Mouse (Mus musculus) MEL (cell line): ENCODE measurements around the gene Ogfr. TPM values are rescaled to one million over a fixed set of nuclear protein-coding genes. Genes with fewer than 3 reads are reported as not detected.

ENCODE experiments used
- DNase-seq: peaks from one replicate; pipeline ENCODE4 v3.0.0; 2011; ENCODE audit warnings: low read depth, low spot score
- H3K27ac ChIP-seq: 2 replicates; pipeline ENCODE4 v1.5.1; 2012; ENCODE audit warnings: low read depth, mild to moderate bottlenecking, control low read depth, low read length, moderate library complexity; ENCODE audit not compliant: control insufficient read depth
- H3K27me3 ChIP-seq, 2 experiments: fragments of 150-350 bp in 1 of 2; sonication (generic) in 1 of 2; 2 replicates each; pipeline ENCODE4 v1.6.1; 2012; ENCODE audit warnings: low read length in 2 of 2, mild to moderate bottlenecking in 2 of 2, improper control_type of control experiment in 1 of 2, moderate library complexity in 1 of 2; ENCODE audit not compliant: insufficient read depth in 2 of 2, control insufficient read depth in 1 of 2
- H3K36me3 ChIP-seq, 2 experiments: 2 replicates each; pipeline ENCODE4 v1.6.1; 2012 to 2014; ENCODE audit warnings: low read length in 2 of 2, improper control_type of control experiment in 1 of 2, inconsistent platforms in 1 of 2, mild to moderate bottlenecking in 1 of 2; ENCODE audit not compliant: insufficient read depth in 2 of 2, control insufficient read depth in 1 of 2
- H3K4me1 ChIP-seq, 2 experiments: fragments of 150-350 bp in 1 of 2; sonication (generic) in 1 of 2; 2 replicates each; pipeline ENCODE4 v1.6.1; 2012; ENCODE audit warnings: low read length in 2 of 2, improper control_type of control experiment in 1 of 2, mild to moderate bottlenecking in 1 of 2; ENCODE audit not compliant: insufficient read depth in 2 of 2, control insufficient read depth in 1 of 2
- H3K4me3 ChIP-seq, 2 experiments: fragments of 150-350 bp in 1 of 2; sonication (generic) in 1 of 2; 2 replicates each; pipeline ENCODE4 v1.5.1; 2012; ENCODE audit warnings: low read depth in 2 of 2, low read length in 2 of 2, mild to moderate bottlenecking in 2 of 2, moderate library complexity in 2 of 2, control low read depth in 1 of 2, improper control_type of control experiment in 1 of 2; ENCODE audit not compliant: control insufficient read depth in 1 of 2, insufficient read depth in 1 of 2
- H3K79me2 ChIP-seq: 2 replicates; pipeline ENCODE4 v1.6.1; 2012; ENCODE audit warnings: mild to moderate bottlenecking, low read length, moderate library complexity; ENCODE audit not compliant: control insufficient read depth, poor library complexity, insufficient read depth
- H3K9ac ChIP-seq: 2 replicates; pipeline ENCODE4 v1.6.1; 2012; ENCODE audit warnings: low read depth, mild to moderate bottlenecking, control low read depth, low read length, moderate library complexity; ENCODE audit not compliant: control insufficient read depth, poor library complexity, severe bottlenecking
- H3K9me3 ChIP-seq: fragments of 150-350 bp; sonication (generic); replicated peaks from 2 replicates; pipeline ENCODE4 v1.6.1; 2012; ENCODE audit warnings: mild to moderate bottlenecking, low read length, improper control_type of control experiment, moderate library complexity; ENCODE audit not compliant: insufficient read depth
- BHLHE40 ChIP-seq: IDR thresholded peaks from 2 replicates; pipeline ENCODE4 v1.6.1; 2012; ENCODE audit warnings: low read depth, mild to moderate bottlenecking, inconsistent platforms, low read length, improper control_type of control experiment, borderline replicate concordance
- SIN3A ChIP-seq: IDR thresholded peaks from 2 replicates; pipeline ENCODE4 v1.6.1; 2012; ENCODE audit warnings: low read length, improper control_type of control experiment, inconsistent platforms
- USF2 ChIP-seq, 2 experiments: IDR thresholded peaks; 2 replicates each; pipeline ENCODE4 v1.6.1; 2011 to 2012; ENCODE audit warnings: improper control_type of control experiment in 2 of 2, low read length in 2 of 2, borderline replicate concordance in 1 of 2, inconsistent platforms in 1 of 2, low read depth in 1 of 2, mild to moderate bottlenecking in 1 of 2; ENCODE audit not compliant: insufficient read depth in 1 of 2
- ZNF384 ChIP-seq: IDR thresholded peaks from 2 replicates; pipeline ENCODE4 v1.6.1; 2012; ENCODE audit warnings: low read depth, mild to moderate bottlenecking, inconsistent platforms, low read length, improper control_type of control experiment
- polyA plus RNA-seq, 2 experiments: library from polyadenylated mRNA; stranded (reverse) in 1 of 2; unstranded in 1 of 2; fragments of >175 nt in 1 of 2; fragments of >200 nt in 1 of 2; gene quantifications; 2 replicates each; pipeline versions ENCODE4 v1.2.1 to v1.2.4; 2012; ENCODE audit warnings: low replicate concordance in 2 of 2, low read depth in 1 of 2; ENCODE audit not compliant: insufficient read length in 2 of 2, insufficient read depth in 1 of 2, missing spikeins in 1 of 2
- total RNA-seq: library from RNA; depleted of rRNA; stranded (reverse); fragments of 300-350 nt; gene quantifications from 2 replicates; pipeline ENCODE4 v1.2.3, GENCODE M21; 2012; rRNA removed

Gene Ogfr
- total and polyA plus RNA-seq, 3 experiments = 38.6 to 44.7 TPM; not detected in 1

GRCm38 (mm10) chr2:180641576-180642554, 52.8 kb downstream of the Ogfr start:
- Histone ChIP-seq H3K9ac (no peak overlapping the region), H3K27me3 (peaks cover 0 to 2% of the 10 kb centered on the region in 2 experiments; a peak in 2 of 4 replicates), H3K9me3 (no peaks in the 10 kb centered on the region), H3K27ac (no peak overlapping the region), H3K4me3 (no peak overlapping the region), H3K4me1 (no peaks in the 10 kb centered on the region)
- DNase-seq = no peak
- TF ChIP-seq BHLHE40 (no peak), USF2 (IDR thresholded peaks at IDR 0.05; ENCODE audit: borderline replicate concordance in 1 of 2, insufficient read depth in 1 of 2, low read depth in 1 of 2, low read length in 2 of 2) (no peak)
- TF ChIP-seq, all 39 proteins: peak for 0
- no peaks in the 10 kb centered on the region for H3K36me3 ChIP-seq
- H3K79me2 ChIP-seq = no peaks in the 10 kb centered on the region

DNA sequence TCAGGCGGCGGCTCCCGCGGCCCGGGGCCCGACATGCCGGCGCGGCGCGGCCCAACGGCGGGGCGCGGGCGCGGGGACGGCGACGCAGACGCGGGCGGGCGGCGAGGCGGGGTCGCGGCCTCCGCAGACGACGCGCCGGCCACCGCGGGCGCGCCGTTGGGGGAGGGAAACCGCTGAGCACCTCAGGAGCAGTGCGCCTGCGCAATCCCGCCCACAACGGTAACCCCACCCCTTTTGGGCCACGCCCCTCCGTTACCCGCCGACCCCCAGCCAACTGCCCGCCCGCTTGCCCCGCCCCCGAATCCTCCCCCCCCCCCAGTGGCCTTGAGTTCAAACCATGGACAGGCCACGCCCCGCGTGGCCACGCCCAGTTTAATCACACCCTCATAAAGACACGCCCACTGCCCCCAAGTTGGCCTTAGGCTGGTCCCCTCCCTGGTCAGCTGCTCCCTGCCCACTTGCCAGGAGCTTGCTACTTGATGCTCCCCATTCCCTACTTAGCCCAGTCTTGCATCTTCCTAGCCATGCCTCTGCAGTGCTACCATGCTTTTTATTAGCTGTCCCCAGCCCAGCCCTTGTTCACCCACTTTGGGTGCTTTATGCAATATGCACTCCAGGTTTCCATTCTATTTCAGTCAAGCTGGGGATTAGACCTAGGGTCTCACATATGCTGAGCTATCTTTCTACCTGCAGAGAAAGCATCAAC, 53.7 kb downstream of the Ogfr start, which contains the start of gene Tcfl5:
Gene Tcfl5 (minus strand): TSS at position 154 of the 706 bp plus-strand sequence.
- peaks cover 0 to 3% of the 10 kb centered on the region in 2 experiments; a peak in 3 of 4 replicates for H3K27me3 ChIP-seq
- DNase-seq = no peak
- no peaks in the 10 kb centered on the region for H3K9me3 ChIP-seq
- H3K27ac ChIP-seq = no peak within 1 kb of the TSS
- H3K4me3 ChIP-seq = no peak within 1 kb of the TSS
- TF ChIP-seq SIN3A = no peak
- H3K4me1 ChIP-seq = no peaks in the 10 kb centered on the region
- H3K36me3 ChIP-seq = no peaks in the 10 kb centered on the region
- no peak within 1 kb of the TSS for H3K9ac ChIP-seq
- H3K79me2 ChIP-seq = no peaks in the 10 kb centered on the region

GRCm38 (mm10) chr2:180643626-180644025, 54.6 kb downstream of the Ogfr start:
- H3K79me2 ChIP-seq = no peaks in the 10 kb centered on the region
- H3K4me1 ChIP-seq = no peaks in the 10 kb centered on the region
- no peak for DNase-seq
- H3K27me3 ChIP-seq = peaks cover 3 to 5% of the 10 kb centered on the region in 2 experiments; a peak in 3 of 4 replicates
- H3K27ac ChIP-seq = no peak overlapping the region
- H3K4me3 ChIP-seq = no peak overlapping the region
- TF ChIP-seq ZNF384 = no peak
- no peak overlapping the region for H3K9ac ChIP-seq
- H3K9me3 ChIP-seq = no peaks in the 10 kb centered on the region
- H3K36me3 ChIP-seq = no peaks in the 10 kb centered on the region

Other genes starting within 250 kb of the Ogfr start
- not detected in 2 replicates for gene Slco4a1, start 133.0 kb upstream of the Ogfr start, total RNA-seq
- not detected for gene Slco4a1, start 133.0 kb upstream of the Ogfr start, polyA plus RNA-seq
- not detected in 2 replicates for gene Ntsr1, start 89.3 kb upstream of the Ogfr start, total RNA-seq
- gene Ntsr1, start 89.3 kb upstream of the Ogfr start, polyA plus RNA-seq = not detected
- 40.3 and 44.9 TPM in 2 replicates for gene Mrgbp, start 7.9 kb upstream of the Ogfr start, total RNA-seq
- gene Mrgbp, start 7.9 kb upstream of the Ogfr start, polyA plus RNA-seq = 10 to 100 TPM in 1 of 2 experiments, not detected in 1; 54.5 TPM
- 0.10 and 0.15 TPM in 2 replicates for gene Col9a3, start 8.5 kb downstream of the Ogfr start, total RNA-seq
- gene Col9a3, start 8.5 kb downstream of the Ogfr start, polyA plus RNA-seq = under 1 TPM in 1 of 2 experiments, not detected in 1; 0.56 TPM
- not detected in 2 replicates for gene Tcfl5, start 53.5 kb downstream of the Ogfr start, total RNA-seq
- not detected for gene Tcfl5, start 53.5 kb downstream of the Ogfr start, polyA plus RNA-seq
- gene Dido1, start 120.8 kb downstream of the Ogfr start, total RNA-seq = 27.9 and 30.1 TPM in 2 replicates
- gene Dido1, start 120.8 kb downstream of the Ogfr start, polyA plus RNA-seq = 10 to 100 TPM; 17.8 to 35.1 TPM
- 42.7 and 52.8 TPM in 2 replicates for gene Gid8, start 120.9 kb downstream of the Ogfr start, total RNA-seq
- gene Gid8, start 120.9 kb downstream of the Ogfr start, polyA plus RNA-seq = 10 to 100 TPM in 1 of 2 experiments, not detected in 1; 65.5 TPM
- gene Slc17a9, start 136.0 kb downstream of the Ogfr start, total RNA-seq = 6.5 and 6.7 TPM in 2 replicates
- 10 to 100 TPM in 1 of 2 experiments, not detected in 1; 16.1 TPM for gene Slc17a9, start 136.0 kb downstream of the Ogfr start, polyA plus RNA-seq
- gene Bhlhe23, start 187.7 kb downstream of the Ogfr start, total RNA-seq = not detected in 2 replicates
- not detected for gene Bhlhe23, start 187.7 kb downstream of the Ogfr start, polyA plus RNA-seq